Mouse (Mus musculus) frontal cortex, adult (tissue): ENCODE data around the gene Sdr16c6.

Source experiments
- ATAC-seq: cut with Nextera tagmentation; 2 replicates; pipeline ENCODE4 v1.9.2; 2017; ENCODE audit warnings: mild to moderate bottlenecking, moderate library complexity, mixed read lengths; ENCODE audit not compliant: low TSS enrichment

Gene Sdr16c6

DNA sequence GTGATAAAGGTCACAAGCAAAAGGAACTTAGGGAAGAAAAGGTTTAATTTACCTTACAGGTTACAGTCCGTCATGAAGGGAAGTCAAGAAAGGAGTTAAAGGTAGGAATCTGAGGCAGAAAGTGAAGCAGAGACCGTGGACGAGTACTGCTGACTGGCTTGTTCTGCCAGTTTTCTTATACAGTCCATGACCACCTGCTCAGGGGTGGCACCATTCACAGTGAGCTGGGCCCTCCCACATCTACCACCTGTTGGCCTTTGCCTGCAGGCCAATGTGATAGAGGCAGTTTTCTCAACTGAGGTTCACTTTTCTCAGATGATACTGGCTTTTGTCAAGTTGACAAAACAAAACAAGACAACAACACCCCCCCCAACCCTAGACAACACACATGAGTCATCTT is at the start of gene Sdr16c6:
Sdr16c6 (minus strand) TSS at position 151 of the 400 bp plus-strand sequence.
- no peak for ATAC-seq

DNA sequence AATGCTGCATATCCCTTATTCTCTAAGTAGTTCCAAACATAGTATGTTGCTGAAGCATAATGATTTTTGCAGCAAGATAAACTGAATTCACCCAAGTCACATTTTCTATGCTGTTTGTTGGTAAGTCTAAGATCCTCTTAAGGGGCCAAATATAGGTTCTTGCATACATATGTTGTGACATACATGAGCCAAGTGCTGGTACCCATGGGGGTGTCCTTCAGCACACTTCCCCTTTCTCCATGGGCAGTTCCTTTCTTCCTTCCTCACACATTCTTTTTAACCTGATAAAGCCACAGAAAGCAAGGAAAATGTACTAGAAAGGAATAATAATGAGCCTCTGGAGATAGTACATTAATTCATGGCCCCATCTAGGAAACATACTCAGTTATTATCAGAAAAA is 2.9 kb upstream of the Sdr16c6 start:
- ATAC-seq: no peak

DNA sequence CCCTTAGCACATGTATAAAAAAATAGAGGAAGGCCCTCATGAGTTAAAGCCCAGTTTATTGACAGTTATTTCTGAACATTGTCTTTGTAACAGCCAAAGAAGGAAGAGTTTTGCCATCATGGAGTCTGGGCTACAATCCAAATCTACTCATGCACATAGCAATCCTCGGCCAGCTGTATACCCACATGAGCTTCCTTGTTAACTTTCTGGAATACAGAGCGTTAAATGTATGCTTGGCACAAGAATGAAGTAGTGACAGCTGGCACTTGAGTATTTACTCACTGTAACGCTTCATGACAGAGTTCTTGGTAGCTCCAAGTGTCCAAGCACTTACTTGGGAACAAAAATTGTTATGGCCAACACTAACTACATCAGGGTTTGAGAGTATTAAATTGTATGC is 1.8 kb upstream of the Sdr16c6 start:
- no peak for ATAC-seq

DNA sequence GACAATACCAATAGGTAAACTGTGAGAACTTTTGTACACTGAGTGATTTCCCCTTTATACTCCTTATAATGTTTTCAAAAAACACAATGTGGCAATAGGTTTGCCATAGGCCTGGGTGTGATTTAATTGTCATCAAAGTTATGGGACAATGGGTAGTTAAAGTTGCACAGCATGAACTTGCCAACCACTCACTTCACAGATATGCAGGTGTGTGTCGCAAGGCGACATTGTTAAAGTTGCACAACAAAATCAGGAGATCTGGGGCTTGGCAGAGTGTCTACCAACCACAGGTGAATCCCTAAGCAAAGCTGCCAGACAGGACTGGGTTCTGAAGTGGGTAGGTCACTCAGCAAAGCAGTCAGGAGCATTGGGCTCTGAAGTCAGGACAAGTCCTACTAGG is 1.3 kb downstream of the Sdr16c6 start:
- no peak for ATAC-seq
